Mouse (Mus musculus): Measurements from ENCODE around the gene Erfe. TPM values are rescaled to one million over a fixed set of nuclear protein-coding genes. Genes with fewer than 3 reads are reported as not detected.

Erfe gene
- polyA plus RNA-seq, 1 experiment from 2014 or later: 3.1 TPM

GRCm38 (mm10) chr1:91364822-91365644 is 1.2 kb upstream of the Erfe start:
- ATAC-seq (replicated peaks; ENCODE audit: low FRiP score) (no peak), DNase-seq (ENCODE audit: low spot score) (no peak)
- Histone ChIP-seq H3K9ac (ENCODE audit: low read depth, low read length) (no peak overlapping the region), H3K27me3 (replicated peaks; ENCODE audit: control insufficient read depth, insufficient read depth, low read length) (peaks cover 4% of the 10 kb centered on the region; the same call in 1 of the 2 replicates), H3K36me3 (ENCODE audit: control insufficient read depth, insufficient read depth, low read length) (peaks cover 2% of the 10 kb centered on the region; the same call in 1 of the 2 replicates), H3K4me2 (no peak overlapping the region), H3K4me3 (ENCODE audit: low read depth, low read length) (no peak overlapping the region), H3K27ac (ENCODE audit: low read depth, low read length) (no peak overlapping the region), H3K4me1 (replicated peaks; ENCODE audit: control insufficient read depth, insufficient read depth, low read length) (peaks cover 17% of the 10 kb centered on the region), H3K9me3 (ENCODE audit: control insufficient read depth, low read length) (no peaks in the 10 kb centered on the region)
- 89% methylated on average over 16 of the region's 16 CpGs for WGBS

- H3K4me3 ChIP-seq (ENCODE audit: low read depth, low read length): peak overlapping the region; percentile 63
- peaks cover 17% of the 10 kb centered on the region for H3K4me1 ChIP-seq (replicated peaks; ENCODE audit: control insufficient read depth, insufficient read depth, low read length)
- WGBS: 35% methylated on average over 8 of the region's 8 CpGs
- peak overlapping the region; percentile 96 for H3K4me2 ChIP-seq
- H3K27ac ChIP-seq (ENCODE audit: low read depth, low read length): no peak overlapping the region
- ATAC-seq (replicated peaks; ENCODE audit: low FRiP score) (no peak), DNase-seq (ENCODE audit: low spot score) (no peak)
- peak overlapping the region; percentile 51; the same call in 1 of the 2 replicates for H3K9ac ChIP-seq (ENCODE audit: low read depth, low read length)
- no peaks in the 10 kb centered on the region for H3K9me3 ChIP-seq (ENCODE audit: control insufficient read depth, low read length)
- H3K36me3 ChIP-seq (ENCODE audit: control insufficient read depth, insufficient read depth, low read length): peaks cover 3% of the 10 kb centered on the region
- peaks cover 4% of the 10 kb centered on the region; the same call in 1 of the 2 replicates for H3K27me3 ChIP-seq (replicated peaks; ENCODE audit: control insufficient read depth, insufficient read depth, low read length)
Measured at GRCm38 (mm10) chr1:91365816-91366214, 415 bp upstream of the Erfe start.

GRCm38 (mm10) chr1:91367295-91367694 is 1.1 kb downstream of the Erfe start:
- ATAC-seq (replicated peaks; ENCODE audit: low FRiP score): no peak
- WGBS: 94% methylated on average over 3 of the region's 3 CpGs
- Histone ChIP-seq H3K4me1 (replicated peaks; ENCODE audit: control insufficient read depth, insufficient read depth, low read length) (peaks cover 17% of the 10 kb centered on the region), H3K4me2 (peak overlapping the region; percentile 96), H3K27me3 (replicated peaks; ENCODE audit: control insufficient read depth, insufficient read depth, low read length) (peaks cover 4% of the 10 kb centered on the region; the same call in 1 of the 2 replicates), H3K36me3 (ENCODE audit: control insufficient read depth, insufficient read depth, low read length) (peaks cover 18% of the 10 kb centered on the region), H3K4me3 (ENCODE audit: low read depth, low read length) (peak overlapping the region; percentile 63; the same call in 1 of the 2 replicates), H3K9ac (ENCODE audit: low read depth, low read length) (peak overlapping the region; percentile 80), H3K27ac (ENCODE audit: low read depth, low read length) (no peak overlapping the region), H3K9me3 (ENCODE audit: control insufficient read depth, low read length) (no peaks in the 10 kb centered on the region)
- no peak for DNase-seq (ENCODE audit: low spot score)

- Histone ChIP-seq H3K9ac (ENCODE audit: low read depth, low read length) (no peak overlapping the region), H3K27ac (ENCODE audit: low read depth, low read length) (no peak overlapping the region), H3K9me3 (ENCODE audit: control insufficient read depth, low read length) (no peaks in the 10 kb centered on the region), H3K4me3 (ENCODE audit: low read depth, low read length) (no peak overlapping the region), H3K36me3 (ENCODE audit: control insufficient read depth, insufficient read depth, low read length) (peaks cover 31% of the 10 kb centered on the region), H3K4me1 (replicated peaks; ENCODE audit: control insufficient read depth, insufficient read depth, low read length) (peaks cover 17% of the 10 kb centered on the region), H3K4me2 (no peak overlapping the region), H3K27me3 (replicated peaks; ENCODE audit: control insufficient read depth, insufficient read depth, low read length) (peaks cover 4% of the 10 kb centered on the region; the same call in 1 of the 2 replicates)
- DNase-seq (ENCODE audit: low spot score) (no peak), ATAC-seq (replicated peaks; ENCODE audit: low FRiP score) (no peak)
- 68% methylated on average over 4 of the region's 4 CpGs for WGBS
Measured at GRCm38 (mm10) chr1:91369408-91369807, 3.2 kb downstream of the Erfe start.

- Histone ChIP-seq H3K4me3 (ENCODE audit: low read depth, low read length) (no peak overlapping the region), H3K27ac (ENCODE audit: low read depth, low read length) (no peak overlapping the region), H3K9me3 (ENCODE audit: control insufficient read depth, low read length) (no peaks in the 10 kb centered on the region), H3K9ac (ENCODE audit: low read depth, low read length) (no peak overlapping the region), H3K27me3 (replicated peaks; ENCODE audit: control insufficient read depth, insufficient read depth, low read length) (peaks cover 4% of the 10 kb centered on the region; the same call in 1 of the 2 replicates), H3K36me3 (ENCODE audit: control insufficient read depth, insufficient read depth, low read length) (peaks cover 37% of the 10 kb centered on the region), H3K4me1 (replicated peaks; ENCODE audit: control insufficient read depth, insufficient read depth, low read length) (peaks cover 17% of the 10 kb centered on the region), H3K4me2 (no peak overlapping the region)
- 89% methylated on average over 23 of the region's 23 CpGs for WGBS
- DNase-seq (ENCODE audit: low spot score) (no peak), ATAC-seq (replicated peaks; ENCODE audit: low FRiP score) (no peak)
Measured at GRCm38 (mm10) chr1:91370055-91370454, 3.8 kb downstream of the Erfe start.

GRCm38 (mm10) chr1:91373414-91373835 is 7.2 kb downstream of the Erfe start:
- ATAC-seq (replicated peaks; ENCODE audit: low FRiP score) (peak; percentile 86), DNase-seq (ENCODE audit: low spot score) (no peak)
- Histone ChIP-seq H3K4me3 (ENCODE audit: low read depth, low read length) (no peak overlapping the region), H3K36me3 (ENCODE audit: control insufficient read depth, insufficient read depth, low read length) (peaks cover 58% of the 10 kb centered on the region), H3K9ac (ENCODE audit: low read depth, low read length) (no peak overlapping the region), H3K27ac (ENCODE audit: low read depth, low read length) (peak overlapping the region; percentile 35; the same call in 1 of the 2 replicates), H3K27me3 (replicated peaks; ENCODE audit: control insufficient read depth, insufficient read depth, low read length) (no peaks in the 10 kb centered on the region), H3K9me3 (ENCODE audit: control insufficient read depth, low read length) (no peaks in the 10 kb centered on the region), H3K4me2 (no peak overlapping the region), H3K4me1 (replicated peaks; ENCODE audit: control insufficient read depth, insufficient read depth, low read length) (no peaks in the 10 kb centered on the region; the same call in none of the 2 replicates)
- 67% methylated on average over 6 of the region's 6 CpGs for WGBS

GRCm38 (mm10) chr1:91380453-91381090 is 14.3 kb downstream of the Erfe start:
- Histone ChIP-seq H3K27me3 (replicated peaks; ENCODE audit: control insufficient read depth, insufficient read depth, low read length) (no peaks in the 10 kb centered on the region), H3K27ac (ENCODE audit: low read depth, low read length) (no peak overlapping the region), H3K4me1 (replicated peaks; ENCODE audit: control insufficient read depth, insufficient read depth, low read length) (no peaks in the 10 kb centered on the region), H3K4me3 (ENCODE audit: low read depth, low read length) (no peak overlapping the region), H3K9me3 (ENCODE audit: control insufficient read depth, low read length) (no peaks in the 10 kb centered on the region), H3K9ac (ENCODE audit: low read depth, low read length) (no peak overlapping the region), H3K4me2 (no peak overlapping the region), H3K36me3 (ENCODE audit: control insufficient read depth, insufficient read depth, low read length) (peaks cover 66% of the 10 kb centered on the region)
- DNase-seq (ENCODE audit: low spot score): peak; percentile 56
- peak; percentile 74 for ATAC-seq (replicated peaks; ENCODE audit: low FRiP score)
- WGBS: 68% methylated on average over 7 of the region's 7 CpGs

GRCm38 (mm10) chr1:91381091-91381471 is 14.9 kb downstream of the Erfe start:
- H3K36me3 ChIP-seq (ENCODE audit: control insufficient read depth, insufficient read depth, low read length): peaks cover 61% of the 10 kb centered on the region
- 93% methylated on average over 4 of the region's 4 CpGs for WGBS

More at GRCm38 (mm10) chr1:91381091-91381471, 14.9 kb downstream of the Erfe start:
- Histone ChIP-seq H3K27ac (ENCODE audit: low read depth, low read length) (no peak overlapping the region), H3K9ac (ENCODE audit: low read depth, low read length) (no peak overlapping the region), H3K9me3 (ENCODE audit: control insufficient read depth, low read length) (no peaks in the 10 kb centered on the region), H3K4me3 (ENCODE audit: low read depth, low read length) (no peak overlapping the region), H3K27me3 (replicated peaks; ENCODE audit: control insufficient read depth, insufficient read depth, low read length) (no peaks in the 10 kb centered on the region), H3K4me2 (no peak overlapping the region), H3K4me1 (replicated peaks; ENCODE audit: control insufficient read depth, insufficient read depth, low read length) (no peaks in the 10 kb centered on the region)
- DNase-seq (ENCODE audit: low spot score): no peak
- ATAC-seq (replicated peaks; ENCODE audit: low FRiP score): no peak
